Mouse (Mus musculus) regulatory T cell (primary cell): ENCODE measurements at regions not wholly inside any gene's neighbourhood (a gene's known extent, or its start where the extent isn't known, plus 50 kb on each side); places are given as distances from the start of the nearest gene placed in this dataset.

ENCODE experiments used
- in situ Hi-C: fragments of 300-600 bp; cut with MboI, MseI; formaldehyde crosslinking; loops from one replicate; pipeline ENCODE4 v1.15.1; 2025; ENCODE audit warnings: high pct_unique_total_duplicates

GRCm38 (mm10) chr3:123918140-123918539 lies 227.5 kb upstream of the Ndst3 start:
- in situ Hi-C loops, result no loop called here

GRCm38 (mm10) chr3:123952121-123952520 lies 261.5 kb upstream of the Ndst3 start:
- in situ Hi-C loops, result no loop called here

- in situ Hi-C loops, result no loop called here
Measured at GRCm38 (mm10) chr3:123967373-123967772, 276.7 kb upstream of the Ndst3 start.

GRCm38 (mm10) chr3:123972367-123972766 lies 281.7 kb upstream of the Ndst3 start:
- in situ Hi-C loops, result no loop called here

GRCm38 (mm10) chr3:123973806-123974576 lies 283.3 kb upstream of the Ndst3 start:
- in situ Hi-C loops, result no loop called here

- in situ Hi-C loops, result no loop called here
Measured at GRCm38 (mm10) chr3:123976475-123976874, 285.8 kb upstream of the Ndst3 start.

GRCm38 (mm10) chr3:123977168-123977567 lies 286.5 kb upstream of the Ndst3 start:
- in situ Hi-C loops, result no loop called here

- in situ Hi-C loops, result no loop called here
Measured at GRCm38 (mm10) chr3:123983045-123983444, 292.4 kb upstream of the Ndst3 start.

GRCm38 (mm10) chr3:123983530-123983929 lies 292.9 kb upstream of the Ndst3 start:
- in situ Hi-C loops, result no loop called here

- in situ Hi-C loops, result no loop called here
Measured at GRCm38 (mm10) chr3:123984028-123984427, 293.4 kb upstream of the Ndst3 start.

GRCm38 (mm10) chr3:123999957-124000616 lies 309.4 kb upstream of the Ndst3 start:
- in situ Hi-C loops, result no loop called here

- in situ Hi-C loops, result no loop called here
Measured at GRCm38 (mm10) chr3:124000883-124001282, 310.2 kb upstream of the Ndst3 start.

GRCm38 (mm10) chr3:124011685-124012084 lies 309.0 kb upstream of the Tram1l1 start:
- in situ Hi-C loops, result no loop called here

- in situ Hi-C loops, result no loop called here
Measured at GRCm38 (mm10) chr3:124018618-124019017, 302.0 kb upstream of the Tram1l1 start.

- in situ Hi-C loops, result no loop called here
Measured at GRCm38 (mm10) chr3:124026188-124026587, 294.5 kb upstream of the Tram1l1 start.

- in situ Hi-C loops, result no loop called here
Measured at GRCm38 (mm10) chr3:124067061-124067460, 253.6 kb upstream of the Tram1l1 start.

- in situ Hi-C loops, result no loop called here
Measured at GRCm38 (mm10) chr3:124067538-124067937, 253.1 kb upstream of the Tram1l1 start.

- in situ Hi-C loops, result no loop called here
Measured at GRCm38 (mm10) chr3:124067971-124068370, 252.7 kb upstream of the Tram1l1 start.

- in situ Hi-C loops, result no loop called here
Measured at GRCm38 (mm10) chr3:124069182-124069581, 251.5 kb upstream of the Tram1l1 start.

GRCm38 (mm10) chr3:124075974-124076606 lies 244.6 kb upstream of the Tram1l1 start:
- in situ Hi-C loops, result no loop called here

- in situ Hi-C loops, result no loop called here
Measured at GRCm38 (mm10) chr3:124092404-124093121, 228.1 kb upstream of the Tram1l1 start.

GRCm38 (mm10) chr3:124113995-124114394 lies 206.7 kb upstream of the Tram1l1 start:
- in situ Hi-C loops, result no loop called here
